ENCODE assay signal across 8 mouse cellular contexts in the genomic region with DNA sequence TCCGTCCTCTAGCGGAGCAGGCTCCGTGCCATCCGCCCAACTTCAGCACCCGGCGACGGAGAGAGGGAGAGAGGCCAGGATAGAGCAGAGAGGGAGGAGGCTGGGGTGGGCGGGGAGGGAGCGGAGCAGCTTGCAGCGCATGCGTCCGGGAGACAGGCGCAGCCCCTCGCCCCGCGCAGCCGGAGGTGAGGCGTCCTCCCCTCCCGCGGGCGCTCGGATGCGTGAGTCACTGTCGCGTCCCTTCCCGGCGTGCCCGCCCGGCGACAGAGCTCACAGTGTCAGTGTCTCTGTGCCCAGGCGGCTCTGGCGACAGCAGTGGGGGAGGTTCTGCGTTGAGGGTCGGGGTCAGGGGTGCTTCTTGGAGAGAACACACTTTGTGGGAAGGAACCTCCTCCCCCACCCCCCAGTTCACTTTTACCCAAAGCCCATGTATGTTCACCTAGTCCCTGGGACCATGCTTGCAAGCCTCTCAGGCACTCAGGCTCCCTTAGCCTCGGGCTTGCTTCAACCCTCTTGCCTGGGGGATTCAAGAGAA. TPM values are rescaled to one million over a fixed set of nuclear protein-coding genes. Genes with fewer than 3 reads are reported as not detected.
DNase-seq lines count a peak whose midpoint lies in the region; ATAC-seq and TF ChIP-seq lines count a peak whose summit lies in the region.
"Had no signal": no experiment of that assay in that cellular context is flagged by ENCODE, and none has a peak within 500 bp of the region (broad histone marks: within the 10 kb centered on the region; RNA-seq: fewer than 3 reads in every experiment).

A gene (minus strand): TSS at position 107 of the 535 bp plus-strand sequence.

- no peaks in the 10 kb centered on the region for H3K9me3 ChIP-seq in forebrain, postnatal 0 days (ENCODE audit: low read length)
- H3K9me3 ChIP-seq in midbrain, embryonic 12.5 days = no peaks in the 10 kb centered on the region
- H3K9me3 ChIP-seq in stomach, postnatal 0 days (ENCODE audit: control insufficient read depth, low read length) = no peaks in the 10 kb centered on the region

- peak within 1 kb of the TSS; percentile 87 for H3K9ac ChIP-seq in forebrain, postnatal 0 days
- H3K9ac ChIP-seq in midbrain, embryonic 12.5 days (replicated peaks) = peak within 1 kb of the TSS; percentile 81
- peak within 1 kb of the TSS; percentile 55 for H3K9ac ChIP-seq in stomach, postnatal 0 days (ENCODE audit: low read length)

- H3K36me3 ChIP-seq in forebrain, postnatal 0 days (ENCODE audit: insufficient read depth) = no peaks in the 10 kb centered on the region
- H3K36me3 ChIP-seq in midbrain, embryonic 12.5 days = no peaks in the 10 kb centered on the region
- H3K36me3 ChIP-seq in stomach, postnatal 0 days (ENCODE audit: control insufficient read depth, insufficient read depth, low read length) = no peaks in the 10 kb centered on the region

- peak within 1 kb of the TSS; percentile 75 for H3K27ac ChIP-seq in forebrain, postnatal 0 days (ENCODE audit: low read depth, low read length)
- H3K27ac ChIP-seq in midbrain, embryonic 12.5 days (replicated peaks) = peak within 1 kb of the TSS; percentile 58
- H3K27ac ChIP-seq in stomach, postnatal 0 days (replicated peaks) = no peak within 1 kb of the TSS

- H3K4me3 ChIP-seq in forebrain, postnatal 0 days (ENCODE audit: low read depth, low read length) = peak within 1 kb of the TSS; percentile 79
- peak within 1 kb of the TSS; percentile 75 for H3K4me3 ChIP-seq in midbrain, embryonic 12.5 days
- H3K4me3 ChIP-seq in stomach, postnatal 0 days (ENCODE audit: low read depth, low read length) = peak within 1 kb of the TSS; percentile 54

- WGBS in forebrain, postnatal 0 days = 1% methylated on average over 31 of the region's 35 CpGs
- under 1% methylated on average over 32 of the region's 35 CpGs for WGBS in midbrain, embryonic 12.5 days
- 2% methylated on average over 28 of the region's 35 CpGs for WGBS in stomach, postnatal 0 days

- no peaks in the 10 kb centered on the region for H3K27me3 ChIP-seq in forebrain, postnatal 0 days (ENCODE audit: insufficient read depth, low read length)
- 0 out of 2 replicates have a peak, but pooled peaks cover 8% of the 10 kb centered on the region for H3K27me3 ChIP-seq in midbrain, embryonic 12.5 days
- H3K27me3 ChIP-seq in stomach, postnatal 0 days (ENCODE audit: control insufficient read depth, insufficient read depth, low read length) = no peaks in the 10 kb centered on the region

- intact Hi-C loops in left cerebral cortex, postnatal 10 days (cut with DNase I) = loop anchor here (5.0 kb wide), 1 partner anchor 55 kb away; no protein-coding TSS in a partner anchor

- peak; percentile 94 for ATAC-seq in forebrain, postnatal 0 days
- peak; percentile 95 for ATAC-seq in midbrain, embryonic 12.5 days (ENCODE audit: low FRiP score, low read depth)
- peak; percentile 80 for ATAC-seq in stomach, postnatal 0 days (ENCODE audit: low FRiP score, low TSS enrichment)

- no peaks in the 10 kb centered on the region for H3K4me1 ChIP-seq in forebrain, postnatal 0 days (ENCODE audit: insufficient read depth)
- H3K4me1 ChIP-seq in midbrain, embryonic 12.5 days = peaks cover 5% of the 10 kb centered on the region; the same call in 1 of the 2 replicates
- H3K4me1 ChIP-seq in stomach, postnatal 0 days (replicated peaks; ENCODE audit: control insufficient read depth, insufficient read depth) = no peaks in the 10 kb centered on the region

- peak; percentile 45 for DNase-seq in adipocyte (ENCODE audit: low spot score)
- peak; percentile 69 to 72 for DNase-seq in cerebellum, adult 18-20 months
- DNase-seq in forebrain, postnatal 0 days = peak; percentile 86
- DNase-seq in heart, postnatal 4 days = peak; percentile 52
- peak; percentile 46 to 81 for DNase-seq in left cerebral cortex, postnatal 10 days (ENCODE audit: extremely low spot score in 1 of 2, low spot score in 2 of 2)
- peak; percentile 67 for DNase-seq in stomach, postnatal 0 days (ENCODE audit: low spot score)

- peak within 1 kb of the TSS; percentile 83 for H3K4me2 ChIP-seq in forebrain, postnatal 0 days (ENCODE audit: low read depth)
- H3K4me2 ChIP-seq in midbrain, embryonic 12.5 days (replicated peaks) = peak within 1 kb of the TSS; percentile 91
- H3K4me2 ChIP-seq in stomach, postnatal 0 days (replicated peaks; ENCODE audit: low read depth) = peak within 1 kb of the TSS; percentile 95

- no peak for TF ChIP-seq CTCF in forebrain, postnatal 0 days (IDR thresholded peaks at IDR 0.05; ENCODE audit: low read depth)
- no peak for TF ChIP-seq CTCF in stomach, postnatal 0 days (IDR thresholded peaks at IDR 0.05; ENCODE audit: low read depth)

- no peak for TF ChIP-seq EP300 in stomach, postnatal 0 days (optimal IDR thresholded peaks at IDR 0.05)

RNA-seq across cellular contexts. Expression of the gene that starts here (rescaled TPM):
- total RNA-seq in forebrain, postnatal 0 days (2014; rRNA removed) = 28.3 and 35.7 TPM in 2 replicates
- polyA plus RNA-seq in forebrain, postnatal 0 days (2015; fragmentation: Nextera tagmentation; extraction: Ambion mirVana) = 18.7 and 34.5 TPM in 2 replicates
- under 1 TPM; 0.83 to 0.95 TPM for total RNA-seq in heart, postnatal 4 days (2021)
- total RNA-seq in left cerebral cortex, postnatal 10 days (2021) = 10 to 100 TPM; 65.2 to 67.6 TPM
- polyA plus RNA-seq in midbrain, embryonic 12.5 days (2016; fragmentation: Nextera tagmentation; extraction: Ambion mirVana) = 3.7 and 4.3 TPM in 2 replicates
- polyA plus RNA-seq in stomach, postnatal 0 days (2015; fragmentation: Nextera tagmentation; extraction: Ambion mirVana) = 2.3 and 2.6 TPM in 2 replicates
- total RNA-seq: hematopoietic stem cell, adult 5-6 weeks had no signal

Comparison
In these comparisons a context has a peak if more than half of its experiments do, and no peak if none do; other contexts are left out.
1. RNA of the gene that starts here (total RNA-seq): 65.2 to 67.6 TPM in left cerebral cortex, postnatal 10 days and 28.3 to 35.7 TPM in forebrain, postnatal 0 days; 0.83 to 0.95 TPM in heart, postnatal 4 days; every median in the first group is over 10 times any median in the second.
2. Peak in DNase-seq in heart, postnatal 4 days; RNA of the gene not detected or under 1 TPM.
3. Peak in every context shown above with its lines, with median percentiles within 50 percentile points of each other: DNase-seq, ATAC-seq, H3K4me2 ChIP-seq, H3K4me3 ChIP-seq and H3K9ac ChIP-seq.